Mouse (Mus musculus): ENCODE data around the gene Kcnj9. TPM values are rescaled to one million over a fixed set of nuclear protein-coding genes. Genes with fewer than 3 reads are reported as not detected.

The Kcnj9 gene
- polyA plus RNA-seq, 1 experiment from 2014 or later = 0.28 TPM

DNA sequence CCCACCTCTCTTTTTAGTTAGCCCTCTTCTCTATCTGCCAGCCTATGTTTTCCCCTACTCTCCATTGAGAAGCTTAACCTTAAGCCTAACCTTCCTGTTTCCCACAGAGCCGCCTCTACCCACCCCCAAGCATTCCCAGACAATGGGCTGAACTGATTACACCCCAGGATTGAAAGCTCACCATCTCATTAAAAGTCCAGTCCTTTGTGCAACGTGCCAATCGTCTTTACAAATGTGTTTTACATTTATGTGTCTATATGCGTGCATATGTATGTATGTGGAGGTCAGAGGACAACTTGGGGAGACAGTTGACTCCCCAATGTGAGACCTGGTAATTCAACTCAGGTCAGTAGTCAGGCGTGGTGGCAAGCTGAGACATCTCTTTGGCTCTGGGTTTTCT is 5.8 kb downstream of the Kcnj9 start:
- H3K9me3 ChIP-seq (replicated peaks) = no peaks in the 10 kb centered on the region
- H3K36me3 ChIP-seq = peaks cover 11% of the 10 kb centered on the region; the same call in 1 of the 2 replicates
- H3K4me1 ChIP-seq = peaks cover 14% of the 10 kb centered on the region
- no peak overlapping the region for H3K4me3 ChIP-seq (replicated peaks)
- no peak overlapping the region for H3K27ac ChIP-seq (replicated peaks)
- 38% methylated on average over 5 of the region's 5 CpGs for WGBS
- no peak overlapping the region for H3K9ac ChIP-seq
- no peak overlapping the region for H3K4me2 ChIP-seq (replicated peaks)
- H3K27me3 ChIP-seq = peaks cover 35% of the 10 kb centered on the region
- ATAC-seq (ENCODE audit: insufficient number of reproducible peaks, low FRiP score, low TSS enrichment, low read depth) = no peak

DNA sequence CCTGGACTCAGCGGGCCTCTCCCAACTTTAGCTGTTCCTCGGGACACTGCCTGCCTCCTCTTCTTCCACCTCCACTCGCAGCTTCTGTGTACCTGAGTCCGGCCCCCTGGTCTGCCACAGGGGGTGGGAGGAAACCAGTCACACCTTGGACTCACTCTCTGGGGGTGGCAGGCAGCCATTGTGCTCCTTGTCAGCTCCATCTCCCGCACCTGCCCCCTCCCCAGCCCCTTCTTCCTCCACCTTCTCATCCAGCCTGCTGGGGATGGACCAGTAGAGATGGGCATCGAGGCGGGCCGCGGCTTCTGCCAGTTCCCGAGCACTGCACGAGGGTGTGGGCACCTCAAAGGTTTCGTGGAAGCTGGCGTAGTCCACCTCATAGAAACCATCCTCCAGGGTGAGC is 6.4 kb downstream of the Kcnj9 start:
- peaks cover 15% of the 10 kb centered on the region; the same call in 1 of the 2 replicates for H3K36me3 ChIP-seq
- H3K27me3 ChIP-seq = peaks cover 29% of the 10 kb centered on the region
- no peaks in the 10 kb centered on the region for H3K9me3 ChIP-seq (replicated peaks)
- no peak for ATAC-seq (ENCODE audit: insufficient number of reproducible peaks, low FRiP score, low TSS enrichment, low read depth)
- H3K4me2 ChIP-seq (replicated peaks) = no peak overlapping the region
- no peak overlapping the region for H3K4me3 ChIP-seq (replicated peaks)
- 57% methylated on average over 13 of the region's 13 CpGs for WGBS
- peaks cover 14% of the 10 kb centered on the region for H3K4me1 ChIP-seq
- no peak overlapping the region for H3K9ac ChIP-seq
- H3K27ac ChIP-seq (replicated peaks) = no peak overlapping the region

DNA sequence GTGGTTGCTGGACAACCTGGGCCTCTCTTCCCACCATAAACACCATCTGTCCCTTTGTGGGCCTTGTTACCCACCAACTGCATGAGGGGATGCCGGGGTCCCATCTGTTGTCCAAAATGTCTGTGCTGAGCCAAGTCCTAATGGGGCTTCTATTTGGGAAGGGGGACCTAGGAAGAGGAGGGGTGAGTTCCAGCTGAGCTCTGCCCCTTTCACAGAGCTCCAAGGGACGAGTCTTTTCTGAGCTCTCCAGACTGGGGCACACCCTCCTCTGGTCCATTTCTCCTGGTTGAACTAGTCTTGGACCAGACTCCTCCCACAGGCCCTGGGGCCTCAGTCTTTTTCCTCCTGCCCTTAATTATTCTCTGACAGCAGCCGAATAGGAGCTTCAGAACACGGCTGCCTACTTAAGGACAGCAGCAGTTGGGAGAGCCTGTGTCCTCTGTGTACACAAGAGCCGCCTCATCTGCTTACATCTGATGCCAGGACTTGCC is 9.2 kb downstream of the Kcnj9 start:
- no peak overlapping the region for H3K4me2 ChIP-seq (replicated peaks)
- H3K4me3 ChIP-seq (replicated peaks) = no peak overlapping the region
- ATAC-seq (ENCODE audit: insufficient number of reproducible peaks, low FRiP score, low TSS enrichment, low read depth) = no peak
- peaks cover 2% of the 10 kb centered on the region; the same call in 1 of the 2 replicates for H3K27me3 ChIP-seq
- H3K9me3 ChIP-seq (replicated peaks) = no peaks in the 10 kb centered on the region
- 35% methylated on average over 5 of the region's 5 CpGs for WGBS
- H3K4me1 ChIP-seq = 0 out of 2 replicates have a peak, but pooled peaks cover 3% of the 10 kb centered on the region
- peaks cover 20% of the 10 kb centered on the region; the same call in 1 of the 2 replicates for H3K36me3 ChIP-seq
- no peak overlapping the region; the same call in 1 of the 2 replicates for H3K27ac ChIP-seq (replicated peaks)
- H3K9ac ChIP-seq = no peak overlapping the region

DNA sequence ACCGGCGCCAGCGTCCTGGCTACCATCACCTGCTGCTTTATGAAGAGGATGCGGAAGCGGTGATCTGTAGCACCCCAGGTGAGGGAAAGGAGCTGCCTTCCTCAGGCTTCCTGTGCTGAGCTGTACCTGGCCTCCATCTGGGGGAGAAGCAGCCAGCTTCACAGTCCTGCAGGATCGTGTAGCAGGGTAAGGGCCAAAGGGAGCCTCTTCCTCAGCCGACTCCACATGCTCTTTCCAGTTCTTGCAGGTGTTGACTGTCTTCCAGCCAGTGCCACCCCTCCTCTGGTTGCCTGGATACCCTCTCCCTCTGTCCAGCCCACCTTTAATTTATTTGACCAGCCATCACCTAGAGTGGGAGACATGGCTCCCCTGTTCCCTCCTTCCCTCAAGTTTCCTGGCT is 9.8 kb downstream of the Kcnj9 start:
- no peaks in the 10 kb centered on the region for H3K9me3 ChIP-seq (replicated peaks)
- no peak for ATAC-seq (ENCODE audit: insufficient number of reproducible peaks, low FRiP score, low TSS enrichment, low read depth)
- H3K9ac ChIP-seq = no peak overlapping the region
- no peak overlapping the region for H3K4me2 ChIP-seq (replicated peaks)
- H3K27me3 ChIP-seq = no peaks in the 10 kb centered on the region
- H3K36me3 ChIP-seq = peaks cover 20% of the 10 kb centered on the region; the same call in 1 of the 2 replicates
- 80% methylated on average over 7 of the region's 7 CpGs for WGBS
- no peak overlapping the region for H3K4me3 ChIP-seq (replicated peaks)
- 0 out of 2 replicates have a peak, but pooled peaks cover 3% of the 10 kb centered on the region for H3K4me1 ChIP-seq
- H3K27ac ChIP-seq (replicated peaks) = no peak overlapping the region

DNA sequence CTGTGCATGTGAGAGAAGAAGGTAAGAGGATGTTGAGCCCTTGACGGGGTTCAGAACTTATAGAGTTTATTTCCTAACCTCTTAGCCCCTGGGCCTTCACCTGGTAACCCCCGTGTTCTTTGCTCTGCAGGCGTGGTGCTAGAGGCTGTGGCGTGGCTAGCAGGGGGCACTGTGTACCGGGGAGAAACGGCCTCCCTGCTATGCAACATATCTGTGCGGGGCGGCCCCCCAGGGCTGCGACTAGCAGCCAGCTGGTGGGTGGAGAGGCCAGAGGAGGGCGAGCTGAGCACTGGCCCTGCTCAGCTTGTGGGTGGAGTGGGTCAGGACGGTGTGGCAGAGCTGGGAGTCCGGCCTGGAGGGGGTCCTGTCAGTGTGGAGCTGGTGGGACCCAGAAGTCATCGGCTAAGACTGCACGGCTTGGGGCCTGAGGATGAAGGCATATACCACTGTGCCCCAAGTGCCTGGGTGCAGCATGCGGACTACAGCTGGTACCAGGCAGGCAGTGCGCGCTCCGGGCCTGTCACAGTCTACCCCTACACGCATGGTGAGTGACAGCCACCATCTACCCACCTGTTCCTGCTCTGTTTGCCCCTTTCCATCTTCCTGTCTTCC is 10.6 kb downstream of the Kcnj9 start:
- Histone ChIP-seq H3K27me3 (no peaks in the 10 kb centered on the region), H3K9ac (no peak overlapping the region), H3K4me1 (peaks cover 8% of the 10 kb centered on the region), H3K4me2 (replicated peaks) (no peak overlapping the region), H3K27ac (replicated peaks) (no peak overlapping the region), H3K4me3 (replicated peaks) (no peak overlapping the region), H3K36me3 (peaks cover 20% of the 10 kb centered on the region; the same call in 1 of the 2 replicates), H3K9me3 (replicated peaks) (no peaks in the 10 kb centered on the region)
- ATAC-seq (ENCODE audit: insufficient number of reproducible peaks, low FRiP score, low TSS enrichment, low read depth) = no peak
- WGBS = 80% methylated on average over 19 of the region's 19 CpGs

DNA sequence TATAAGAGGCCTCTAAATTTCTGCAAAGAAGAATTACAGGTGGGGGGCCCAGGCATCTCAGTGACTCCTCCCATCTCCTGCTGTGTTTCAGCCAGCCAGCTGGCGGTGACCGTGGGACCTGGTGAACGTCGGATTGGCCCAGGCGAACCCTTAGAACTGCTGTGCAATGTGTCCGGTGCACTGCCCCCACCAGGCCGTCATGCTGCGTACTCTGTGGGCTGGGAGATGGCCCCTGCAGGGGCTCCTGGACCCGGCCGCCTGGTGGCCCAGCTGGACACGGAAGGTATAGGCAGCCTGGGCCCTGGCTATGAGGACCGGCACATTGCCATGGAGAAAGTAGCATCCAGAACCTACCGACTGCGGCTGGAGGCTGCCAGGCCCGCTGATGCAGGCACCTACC is 11.2 kb downstream of the Kcnj9 start:
- no peak overlapping the region for H3K9ac ChIP-seq
- H3K4me2 ChIP-seq (replicated peaks) = no peak overlapping the region
- H3K4me1 ChIP-seq = peaks cover 14% of the 10 kb centered on the region
- H3K9me3 ChIP-seq (replicated peaks) = no peaks in the 10 kb centered on the region
- WGBS = 64% methylated on average over 15 of the region's 15 CpGs
- H3K27ac ChIP-seq (replicated peaks) = no peak overlapping the region
- H3K4me3 ChIP-seq (replicated peaks) = no peak overlapping the region
- no peak for ATAC-seq (ENCODE audit: insufficient number of reproducible peaks, low FRiP score, low TSS enrichment, low read depth)
- H3K36me3 ChIP-seq = peaks cover 20% of the 10 kb centered on the region; the same call in 1 of the 2 replicates
- no peaks in the 10 kb centered on the region for H3K27me3 ChIP-seq

DNA sequence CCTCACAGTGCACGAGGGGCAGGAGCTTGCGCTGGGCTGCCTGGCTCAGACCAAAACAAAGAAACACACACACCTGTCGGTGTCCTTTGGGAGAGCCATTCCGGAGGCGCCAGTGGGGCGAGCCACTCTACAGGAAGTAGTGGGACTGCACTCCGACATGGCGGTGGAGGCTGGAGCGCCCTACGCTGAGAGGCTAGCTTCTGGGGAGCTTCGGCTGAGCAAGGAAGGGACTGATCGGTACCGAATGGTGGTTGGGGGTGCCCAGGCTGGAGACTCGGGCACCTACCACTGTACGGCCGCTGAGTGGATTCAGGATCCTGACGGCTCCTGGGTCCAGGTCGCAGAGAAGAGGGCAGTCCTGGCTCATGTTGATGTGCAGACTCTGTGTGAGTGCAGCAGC is 11.7 kb downstream of the Kcnj9 start:
- H3K4me2 ChIP-seq (replicated peaks) = no peak overlapping the region
- WGBS = 53% methylated on average over 18 of the region's 18 CpGs
- no peak for ATAC-seq (ENCODE audit: insufficient number of reproducible peaks, low FRiP score, low TSS enrichment, low read depth)

DNA sequence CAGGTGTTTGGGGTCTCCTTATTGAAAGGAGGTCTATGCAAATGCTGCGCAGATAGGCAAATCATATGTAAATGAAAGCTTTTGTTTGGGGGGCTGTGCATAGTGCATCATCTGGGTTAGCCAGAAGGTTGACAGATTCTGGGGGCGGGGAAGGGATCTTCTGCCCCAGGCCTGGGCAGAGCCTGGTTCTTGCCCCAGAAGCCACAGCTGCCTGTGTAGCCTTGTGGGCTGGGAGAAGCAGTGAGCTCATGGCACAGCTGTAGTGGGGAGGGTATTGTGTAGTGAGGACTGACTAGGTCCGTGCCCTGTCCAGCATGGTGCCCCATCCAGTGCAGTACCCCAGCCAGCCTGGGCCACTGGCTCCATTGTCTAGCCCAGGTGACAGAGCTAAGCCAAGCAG is 14.2 kb downstream of the Kcnj9 start:
- no peaks in the 10 kb centered on the region for H3K27me3 ChIP-seq
- H3K9me3 ChIP-seq (replicated peaks) = no peaks in the 10 kb centered on the region
- peaks cover 29% of the 10 kb centered on the region for H3K4me1 ChIP-seq
- no peak overlapping the region for H3K9ac ChIP-seq
- 78% methylated on average over 3 of the region's 3 CpGs for WGBS
- ATAC-seq (ENCODE audit: insufficient number of reproducible peaks, low FRiP score, low TSS enrichment, low read depth) = no peak
- no peak overlapping the region for H3K27ac ChIP-seq (replicated peaks)
- no peak overlapping the region for H3K4me2 ChIP-seq (replicated peaks)
- H3K4me3 ChIP-seq (replicated peaks) = no peak overlapping the region
- peaks cover 20% of the 10 kb centered on the region; the same call in 1 of the 2 replicates for H3K36me3 ChIP-seq

More for the DNA sequence above, 11.7 kb downstream of the Kcnj9 start:
- H3K9me3 ChIP-seq (replicated peaks) = no peaks in the 10 kb centered on the region
- H3K36me3 ChIP-seq = peaks cover 20% of the 10 kb centered on the region; the same call in 1 of the 2 replicates
- H3K4me1 ChIP-seq = peaks cover 18% of the 10 kb centered on the region
- no peaks in the 10 kb centered on the region for H3K27me3 ChIP-seq
- H3K27ac ChIP-seq (replicated peaks) = no peak overlapping the region
- H3K4me3 ChIP-seq (replicated peaks) = no peak overlapping the region
- H3K9ac ChIP-seq = no peak overlapping the region

DNA sequence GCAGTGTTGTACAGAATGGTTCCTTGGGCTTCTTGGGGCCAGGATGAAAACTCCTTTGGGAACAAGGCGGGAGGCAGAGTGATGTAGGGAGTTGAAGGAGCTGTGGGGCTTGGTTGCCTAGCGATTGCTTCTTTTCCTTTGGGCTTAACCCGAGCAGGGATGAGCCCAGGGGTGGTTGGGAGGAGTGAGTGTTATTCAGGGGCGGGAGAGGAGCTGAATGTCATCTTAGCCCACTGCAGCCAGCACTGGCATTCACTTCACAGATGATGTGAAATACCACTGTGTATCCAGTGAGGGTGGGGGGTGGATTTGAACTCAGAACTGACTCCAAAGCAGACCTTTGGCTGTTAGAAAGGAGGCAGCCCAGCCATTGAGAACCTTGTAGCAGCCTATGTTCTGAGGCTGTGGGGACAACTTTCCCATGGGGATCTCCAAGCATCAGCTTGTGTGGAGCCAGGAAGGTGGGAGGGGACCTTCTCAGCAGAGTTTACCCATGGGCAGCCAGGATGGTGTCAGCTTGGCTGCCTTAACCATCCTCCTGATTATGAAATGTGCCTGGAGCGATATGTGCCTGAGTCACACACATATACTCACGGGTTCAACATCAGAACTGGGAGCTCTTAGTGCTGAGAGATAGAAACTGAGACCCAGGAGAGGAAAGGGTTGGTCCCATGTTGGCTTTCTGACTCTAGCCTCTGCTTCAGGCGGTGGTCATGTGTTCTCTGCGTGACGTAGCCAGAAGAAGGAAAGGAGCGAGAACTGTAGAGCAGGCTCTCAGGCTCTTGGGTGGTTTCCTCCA is 15.3 kb downstream of the Kcnj9 start:
- Histone ChIP-seq H3K36me3 (peaks cover 14% of the 10 kb centered on the region; the same call in 1 of the 2 replicates), H3K27ac (replicated peaks) (0 out of 2 replicates have a peak overlapping the region, but pooled peaks have one; percentile 4), H3K27me3 (no peaks in the 10 kb centered on the region), H3K4me3 (replicated peaks) (peak overlapping the region; percentile 67; the same call in 1 of the 2 replicates), H3K4me2 (replicated peaks) (0 out of 2 replicates have a peak overlapping the region, but pooled peaks have one; percentile 95), H3K9me3 (replicated peaks) (no peaks in the 10 kb centered on the region), H3K4me1 (peaks cover 36% of the 10 kb centered on the region), H3K9ac (no peak overlapping the region)
- 72% methylated on average over 10 of the region's 10 CpGs for WGBS
- ATAC-seq (ENCODE audit: insufficient number of reproducible peaks, low FRiP score, low TSS enrichment, low read depth) = no peak

DNA sequence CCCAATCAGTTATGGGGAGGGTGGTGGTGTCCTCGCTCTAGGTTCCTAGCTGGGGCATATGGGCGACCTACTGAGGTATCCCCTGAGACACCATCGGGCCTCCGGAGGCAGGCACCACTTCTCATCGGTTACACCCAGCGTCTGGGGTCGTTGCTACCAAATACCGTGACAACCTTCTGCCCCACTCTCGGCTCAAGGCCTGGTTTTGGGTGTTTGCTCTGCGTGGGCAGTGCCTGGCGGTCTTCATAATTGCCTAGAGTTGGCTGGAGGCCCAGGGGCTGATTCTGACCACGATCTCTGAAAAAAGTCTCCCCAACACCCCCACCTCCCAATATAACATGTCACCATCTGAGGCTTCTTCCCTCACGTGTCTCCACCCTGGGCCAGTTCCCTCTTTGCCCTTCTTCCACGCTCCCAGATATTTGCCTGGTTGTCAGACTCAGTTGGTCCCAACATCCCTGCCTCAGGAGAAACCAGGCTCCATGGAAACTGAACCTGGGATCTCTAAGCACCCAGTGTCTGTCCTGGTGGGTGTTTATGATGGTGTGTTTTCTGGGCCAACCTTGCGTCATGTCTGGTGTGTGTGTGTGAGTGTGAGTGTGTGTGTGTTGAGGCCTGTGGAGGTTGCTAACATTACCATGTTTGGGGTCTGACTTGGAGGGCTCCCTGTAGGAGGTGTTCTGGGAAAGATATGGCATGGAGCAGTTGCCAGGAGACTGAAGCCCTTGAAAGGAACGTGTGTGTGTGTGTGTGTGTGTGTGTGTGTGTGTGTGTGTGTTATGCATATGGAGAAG is 16.2 kb downstream of the Kcnj9 start:
- Histone ChIP-seq H3K4me1 (peaks cover 41% of the 10 kb centered on the region), H3K36me3 (peaks cover 6% of the 10 kb centered on the region; the same call in 1 of the 2 replicates), H3K9ac (peak overlapping the region; percentile 47), H3K9me3 (replicated peaks) (no peaks in the 10 kb centered on the region), H3K27ac (replicated peaks) (peak overlapping the region; percentile 94; the same call in 1 of the 2 replicates), H3K27me3 (no peaks in the 10 kb centered on the region), H3K4me2 (replicated peaks) (peak overlapping the region; percentile 95), H3K4me3 (replicated peaks) (peak overlapping the region; percentile 67)
- peak; percentile 2; the same call in 1 of the 2 replicates for ATAC-seq (ENCODE audit: insufficient number of reproducible peaks, low FRiP score, low TSS enrichment, low read depth)
- 14% methylated on average over 16 of the region's 16 CpGs for WGBS
